Mouse (Mus musculus) megakaryocyte, embryonic 14.5 days (primary cell): ENCODE measurements at regions not wholly inside any gene's neighbourhood (a gene's known extent, or its start where the extent isn't known, plus 50 kb on each side); places are given as distances from the start of the nearest gene placed in this dataset.

Experiments
- H3K27me3 ChIP-seq: replicated peaks from 2 replicates; pipeline ENCODE3; 2012; ENCODE audit warnings: inconsistent platforms
- H3K36me3 ChIP-seq: replicated peaks from 2 replicates; pipeline ENCODE3; 2012; ENCODE audit warnings: low read length, inconsistent platforms, mixed read lengths
- H3K4me1 ChIP-seq: 2 replicates; pipeline ENCODE4 v1.6.1; 2012; ENCODE audit warnings: inconsistent platforms
- H3K4me3 ChIP-seq: replicated peaks from 2 replicates; pipeline ENCODE3; 2012; ENCODE audit warnings: moderate library complexity, mild to moderate bottlenecking, inconsistent platforms
- H3K9me3 ChIP-seq: 2 replicates; pipeline ENCODE4 v1.6.1; 2012; ENCODE audit warnings: inconsistent platforms
- FLI1 ChIP-seq: IDR thresholded peaks from 2 replicates; pipeline ENCODE4 v1.6.1; 2012; ENCODE audit warnings: low read length, inconsistent platforms, mixed read lengths
- GATA1 ChIP-seq: IDR thresholded peaks from 3 replicates; pipeline ENCODE4 v1.6.1; 2012; ENCODE audit warnings: mixed read lengths, low read length, inconsistent platforms, borderline replicate concordance

- no peak for TF ChIP-seq FLI1
Measured at GRCm38 (mm10) chr11:113100800-113101199, 318.8 kb downstream of the Sox9 start.

GRCm38 (mm10) chr11:113101534-113101933, 319.5 kb downstream of the Sox9 start:
- no peak for TF ChIP-seq GATA1
- Histone ChIP-seq H3K36me3 (no peaks in the 10 kb centered on the region), H3K4me1 (no peaks in the 10 kb centered on the region; the same call in 1 of the 2 replicates), H3K4me3 (peak overlapping the region; percentile 8), H3K9me3 (peaks cover 61% of the 10 kb centered on the region), H3K27me3 (no peaks in the 10 kb centered on the region)

More at GRCm38 (mm10) chr11:113100800-113101199, 318.8 kb downstream of the Sox9 start:
- H3K36me3 ChIP-seq: no peaks in the 10 kb centered on the region
- no peaks in the 10 kb centered on the region for H3K27me3 ChIP-seq
- no peak overlapping the region for H3K4me3 ChIP-seq
- no peaks in the 10 kb centered on the region; the same call in 1 of the 2 replicates for H3K4me1 ChIP-seq
- peaks cover 66% of the 10 kb centered on the region for H3K9me3 ChIP-seq

- H3K36me3 ChIP-seq: no peaks in the 10 kb centered on the region
- H3K4me1 ChIP-seq: no peaks in the 10 kb centered on the region; the same call in 1 of the 2 replicates
- H3K4me3 ChIP-seq: no peak overlapping the region
- H3K9me3 ChIP-seq: peaks cover 45% of the 10 kb centered on the region
- H3K27me3 ChIP-seq: no peaks in the 10 kb centered on the region
- TF ChIP-seq FLI1 (no peak), GATA1 (no peak)
Measured at GRCm38 (mm10) chr11:113103161-113103845, 321.3 kb downstream of the Sox9 start.

- Histone ChIP-seq H3K9me3 (peaks cover 36% of the 10 kb centered on the region), H3K36me3 (no peaks in the 10 kb centered on the region), H3K4me1 (no peaks in the 10 kb centered on the region), H3K4me3 (no peak overlapping the region), H3K27me3 (no peaks in the 10 kb centered on the region)
- TF ChIP-seq GATA1 (no peak), FLI1 (no peak)
Measured at GRCm38 (mm10) chr11:113105371-113105770, 323.3 kb downstream of the Sox9 start.

GRCm38 (mm10) chr11:113107205-113107844, 325.3 kb downstream of the Sox9 start:
- TF ChIP-seq GATA1 (no peak), FLI1 (no peak)
- peaks cover 35% of the 10 kb centered on the region for H3K9me3 ChIP-seq
- H3K4me1 ChIP-seq: no peaks in the 10 kb centered on the region
- no peak overlapping the region for H3K4me3 ChIP-seq
- no peaks in the 10 kb centered on the region for H3K27me3 ChIP-seq
- H3K36me3 ChIP-seq: no peaks in the 10 kb centered on the region

GRCm38 (mm10) chr11:113107966-113108699, 326.1 kb downstream of the Sox9 start:
- no peak for TF ChIP-seq GATA1
- TF ChIP-seq FLI1: no peak
- no peaks in the 10 kb centered on the region for H3K27me3 ChIP-seq
- no peaks in the 10 kb centered on the region for H3K4me1 ChIP-seq
- H3K9me3 ChIP-seq: peaks cover 28% of the 10 kb centered on the region
- H3K4me3 ChIP-seq: no peak overlapping the region
- H3K36me3 ChIP-seq: no peaks in the 10 kb centered on the region

GRCm38 (mm10) chr11:113109096-113109495, 327.1 kb downstream of the Sox9 start:
- no peaks in the 10 kb centered on the region for H3K36me3 ChIP-seq
- TF ChIP-seq FLI1: no peak
- TF ChIP-seq GATA1: no peak
- no peak overlapping the region for H3K4me3 ChIP-seq
- H3K4me1 ChIP-seq: no peaks in the 10 kb centered on the region
- peaks cover 22% of the 10 kb centered on the region for H3K9me3 ChIP-seq
- no peaks in the 10 kb centered on the region for H3K27me3 ChIP-seq

- H3K4me1 ChIP-seq: no peaks in the 10 kb centered on the region
- TF ChIP-seq GATA1: no peak
- no peak for TF ChIP-seq FLI1
Measured at GRCm38 (mm10) chr11:113113220-113113817, 331.3 kb downstream of the Sox9 start.

GRCm38 (mm10) chr11:113117179-113117898, 335.3 kb downstream of the Sox9 start:
- Histone ChIP-seq H3K4me3 (no peak overlapping the region), H3K27me3 (peaks cover 3% of the 10 kb centered on the region), H3K36me3 (no peaks in the 10 kb centered on the region), H3K4me1 (no peaks in the 10 kb centered on the region), H3K9me3 (peaks cover 42% of the 10 kb centered on the region)
- TF ChIP-seq FLI1 (no peak), GATA1 (no peak)

More at GRCm38 (mm10) chr11:113113220-113113817, 331.3 kb downstream of the Sox9 start:
- peaks cover 34% of the 10 kb centered on the region for H3K9me3 ChIP-seq
- H3K36me3 ChIP-seq: no peaks in the 10 kb centered on the region
- H3K27me3 ChIP-seq: no peaks in the 10 kb centered on the region
- no peak overlapping the region for H3K4me3 ChIP-seq
